Mouse (Mus musculus) stomach, postnatal 0 days (tissue): ENCODE measurements at regions not wholly inside any gene's neighbourhood (a gene's known extent, or its start where the extent isn't known, plus 50 kb on each side); places are given as distances from the start of the nearest gene placed in this dataset.

Experiments
- ATAC-seq: fragments of 200-750 bp; cut with Nextera tagmentation; 2 replicates; pipeline ENCODE4 v1.8.0; 2017; ENCODE audit not compliant: low FRiP score, low TSS enrichment
- DNase-seq: peaks from one replicate; pipeline ENCODE4 v3.0.0-alpha.2; 2016; ENCODE audit warnings: low spot score
- H3K27ac ChIP-seq: fragments of 300-500 bp; sonication (generic); replicated peaks from 2 replicates; pipeline ENCODE4 v1.5.1; 2014; ENCODE audit warnings: mild to moderate bottlenecking, control low read depth
- H3K27me3 ChIP-seq: fragments of 300-500 bp; sonication (generic); 2 replicates; pipeline ENCODE4 v1.6.1; 2014; ENCODE audit warnings: low read length; ENCODE audit not compliant: control insufficient read depth, insufficient read depth
- H3K36me3 ChIP-seq: fragments of 300-500 bp; sonication (generic); 2 replicates; pipeline ENCODE4 v1.6.1; 2014; ENCODE audit warnings: low read length, mixed read lengths; ENCODE audit not compliant: control insufficient read depth, insufficient read depth
- H3K4me1 ChIP-seq: fragments of 300-500 bp; sonication (generic); replicated peaks from 2 replicates; pipeline ENCODE4 v1.6.1; 2014; ENCODE audit warnings: antibody characterized with exemption; ENCODE audit not compliant: control insufficient read depth, insufficient read depth
- H3K4me2 ChIP-seq: fragments of 300-500 bp; sonication (generic); replicated peaks from 2 replicates; pipeline ENCODE4 v1.6.1; 2014; ENCODE audit warnings: low read depth, mild to moderate bottlenecking, control low read depth, moderate library complexity
- H3K4me3 ChIP-seq: fragments of 300-500 bp; sonication (generic); 2 replicates; pipeline ENCODE4 v1.5.1; 2014; ENCODE audit warnings: low read depth, low read length, control low read depth
- H3K9ac ChIP-seq: fragments of 300-500 bp; sonication (generic); 2 replicates; pipeline ENCODE4 v1.6.1; 2014; ENCODE audit warnings: mild to moderate bottlenecking, low read length, control low read depth, mixed read lengths
- H3K9me3 ChIP-seq: fragments of 300-500 bp; sonication (generic); 2 replicates; pipeline ENCODE4 v1.6.1; 2016; ENCODE audit warnings: low read length; ENCODE audit not compliant: control insufficient read depth
- CTCF ChIP-seq: IDR thresholded peaks from 2 replicates; pipeline ENCODE4 v1.5.1; 2016; ENCODE audit warnings: antibody characterized with exemption, low read depth, mild to moderate bottlenecking, moderate library complexity
- EP300 ChIP-seq: optimal IDR thresholded peaks from 2 replicates; pipeline ENCODE3; 2016; ENCODE audit warnings: antibody characterized with exemption
- WGBS: fragments of 180-500 bp; shearing (Covaris S2); extraction: QIAGEN DNeasy Blood & Tissue Kit; methylation state at CpG from one replicate; pipeline ENCODE4 v1.1.7; 2014; 5-methylcytosine and 5-hydroxymethylcytosine counted together

DNA sequence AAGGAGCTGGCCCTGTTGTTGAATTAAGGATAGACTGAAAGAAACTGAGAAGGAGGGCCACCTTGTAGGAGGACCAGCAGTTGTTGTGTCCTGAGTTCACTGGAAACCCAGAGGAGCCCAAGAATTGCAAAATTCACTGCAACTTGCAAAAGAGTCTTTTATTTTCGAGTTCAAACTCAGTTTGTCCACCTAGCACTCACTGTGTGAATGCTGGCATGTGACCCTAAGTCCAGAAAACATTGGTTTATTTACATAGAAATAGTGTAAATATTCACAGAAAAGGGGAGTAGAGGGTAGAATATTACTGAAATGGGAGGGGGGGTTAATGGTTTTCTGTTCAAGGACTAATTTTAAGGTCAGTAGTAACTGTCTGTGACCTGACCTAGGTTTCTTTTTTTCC, 394.7 kb downstream of the 4933405O20Rik start:
- Histone ChIP-seq H3K27ac (no peak overlapping the region), H3K9ac (no peak overlapping the region), H3K4me1 (no peaks in the 10 kb centered on the region), H3K4me3 (no peak overlapping the region), H3K27me3 (no peaks in the 10 kb centered on the region), H3K9me3 (no peaks in the 10 kb centered on the region), H3K36me3 (no peaks in the 10 kb centered on the region), H3K4me2 (no peak overlapping the region)
- ATAC-seq, result no peak
- WGBS, result 35% methylated on average over 1 of the region's 1 CpGs
- no peak for DNase-seq
- TF ChIP-seq EP300 (no peak), CTCF (no peak)

DNA sequence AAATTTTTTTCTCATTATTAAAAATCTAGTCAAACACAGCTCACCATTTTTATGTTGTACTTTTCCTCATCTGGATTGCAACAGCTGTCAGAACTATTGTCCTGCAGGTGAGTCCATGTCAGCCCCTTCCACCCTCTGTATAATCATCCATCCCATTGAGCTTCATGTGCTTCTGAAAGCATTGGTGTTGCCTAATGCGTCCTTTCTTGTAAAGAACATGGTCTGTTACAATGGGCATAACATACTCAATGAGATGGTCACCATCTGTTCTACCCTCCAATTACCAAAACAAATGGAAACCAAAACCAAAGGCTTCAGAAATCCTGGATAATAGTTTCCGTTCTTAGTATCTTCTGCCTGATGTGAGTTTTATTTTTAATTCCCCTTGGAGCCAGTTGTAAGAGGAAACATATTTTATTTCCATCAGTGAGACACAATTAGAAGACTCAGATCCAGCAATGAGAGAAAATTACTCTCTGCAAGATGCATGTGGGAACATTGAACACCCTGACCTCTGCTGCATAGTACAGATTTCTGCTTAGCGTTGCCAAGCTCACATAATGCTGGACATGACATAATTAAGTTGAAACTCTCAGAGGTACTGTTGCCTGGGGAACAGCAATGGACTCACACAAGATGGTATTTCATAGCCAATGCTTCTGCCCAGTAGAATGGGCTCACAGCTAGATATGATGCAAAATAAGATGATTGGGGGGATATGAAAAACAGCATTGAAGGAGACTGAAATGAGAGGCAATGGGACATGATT, 443.1 kb downstream of the 4933405O20Rik start:
- DNase-seq (no peak), ATAC-seq (no peak)
- Histone ChIP-seq H3K4me3 (no peak overlapping the region), H3K4me2 (no peak overlapping the region), H3K9me3 (no peaks in the 10 kb centered on the region), H3K36me3 (no peaks in the 10 kb centered on the region), H3K9ac (no peak overlapping the region), H3K4me1 (no peaks in the 10 kb centered on the region), H3K27me3 (no peaks in the 10 kb centered on the region), H3K27ac (no peak overlapping the region)
- TF ChIP-seq EP300 (no peak), CTCF (no peak)
- WGBS, result 72% methylated on average over 3 of the region's 3 CpGs

DNA sequence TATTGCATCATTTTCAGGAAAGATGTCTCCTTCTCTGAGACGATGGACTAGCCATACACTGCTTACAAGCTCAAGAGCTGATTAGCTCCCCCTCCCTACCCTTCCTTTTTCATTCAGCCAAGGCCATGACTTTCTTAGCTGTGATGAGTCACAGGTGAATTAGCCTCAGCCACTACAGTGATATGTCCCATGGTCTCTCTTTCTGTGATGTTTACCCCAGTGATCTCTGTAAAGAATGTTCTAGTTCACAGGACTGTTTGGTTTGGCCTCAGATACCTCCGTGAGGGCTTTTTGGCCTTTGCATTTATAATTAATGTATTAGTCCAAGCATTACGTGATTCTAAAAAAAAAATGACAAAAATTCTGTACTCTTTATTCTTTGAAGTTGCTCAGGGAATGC, 452.5 kb downstream of the 4933405O20Rik start:
- ATAC-seq (no peak), DNase-seq (no peak)
- TF ChIP-seq CTCF, result no peak
- TF ChIP-seq EP300, result no peak
- H3K27ac ChIP-seq, result no peak overlapping the region
- no peaks in the 10 kb centered on the region for H3K27me3 ChIP-seq
- no peaks in the 10 kb centered on the region for H3K4me1 ChIP-seq
- no peaks in the 10 kb centered on the region for H3K36me3 ChIP-seq
- H3K9me3 ChIP-seq, result no peaks in the 10 kb centered on the region
- WGBS, result 62% methylated on average over 3 of the region's 3 CpGs
- no peak overlapping the region for H3K4me3 ChIP-seq
- H3K4me2 ChIP-seq, result no peak overlapping the region
- no peak overlapping the region for H3K9ac ChIP-seq

DNA sequence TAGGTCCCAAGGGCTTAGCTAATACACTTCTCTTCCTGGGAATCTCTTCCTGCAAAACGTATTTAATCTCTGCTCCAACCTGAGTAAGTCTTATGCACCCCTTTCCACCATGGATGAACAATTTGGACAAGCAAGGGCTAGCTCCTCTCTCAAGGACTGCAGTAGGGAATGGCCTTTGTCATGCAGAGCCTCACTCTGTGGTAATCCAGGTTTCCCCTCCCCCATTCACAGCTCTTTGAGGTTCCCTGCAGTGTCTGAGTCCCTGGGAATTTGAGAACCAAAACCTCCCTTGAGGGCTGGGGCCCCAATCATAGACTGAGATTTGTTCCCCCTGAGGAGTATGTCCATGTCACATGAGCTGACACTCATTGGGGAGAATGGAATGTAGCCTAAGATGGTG, 442.5 kb upstream of the Ano5 start:
- H3K4me3 ChIP-seq, result no peak overlapping the region
- no peak overlapping the region for H3K27ac ChIP-seq
- H3K4me1 ChIP-seq, result no peaks in the 10 kb centered on the region
- no peak overlapping the region for H3K9ac ChIP-seq
- no peaks in the 10 kb centered on the region for H3K27me3 ChIP-seq
- 41% methylated on average over 1 of the region's 1 CpGs for WGBS
- H3K36me3 ChIP-seq, result no peaks in the 10 kb centered on the region
- DNase-seq (no peak), ATAC-seq (no peak)
- H3K4me2 ChIP-seq, result no peak overlapping the region
- no peaks in the 10 kb centered on the region for H3K9me3 ChIP-seq
- no peak for TF ChIP-seq CTCF
- no peak for TF ChIP-seq EP300

DNA sequence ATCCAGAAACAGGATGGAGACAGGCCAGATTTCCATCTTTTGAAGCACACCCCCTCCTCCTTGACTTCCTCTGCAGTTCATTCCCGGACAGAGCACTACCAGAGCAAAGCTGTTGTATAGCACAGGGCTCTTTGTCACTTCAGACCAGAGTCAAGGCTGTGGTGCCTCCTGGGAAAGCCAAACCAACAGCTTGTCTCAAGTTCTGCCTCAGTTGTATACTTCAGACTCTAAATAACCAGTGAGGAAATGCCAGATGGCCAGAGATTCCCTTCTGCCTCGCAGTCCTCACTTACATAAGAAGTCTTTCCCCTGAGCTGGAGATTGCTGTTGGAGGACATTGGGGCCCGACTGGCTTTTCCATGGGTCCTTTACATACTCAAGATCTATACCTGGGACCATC, 417.1 kb upstream of the Ano5 start:
- no peak for ATAC-seq
- H3K9me3 ChIP-seq, result no peaks in the 10 kb centered on the region

DNA sequence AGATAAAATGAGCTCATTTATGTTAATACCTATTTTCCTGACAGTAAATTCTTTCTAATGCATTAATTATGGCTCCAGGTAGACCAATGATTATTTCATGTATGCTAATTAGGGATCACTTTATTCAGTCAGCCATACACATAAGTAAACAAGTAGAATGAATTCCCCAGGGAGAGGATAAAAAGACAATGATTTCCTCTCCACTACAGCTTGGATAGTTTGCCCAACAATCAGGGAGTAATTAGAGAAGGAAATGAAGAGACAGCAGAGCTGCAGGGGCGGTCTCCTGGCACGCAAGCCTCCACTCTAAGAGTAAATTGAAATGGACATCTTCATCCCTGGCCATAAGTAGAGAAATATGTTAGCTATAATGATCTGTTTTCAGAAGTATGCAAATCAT, 409.7 kb upstream of the Ano5 start:
- ATAC-seq, result no peak
- H3K27ac ChIP-seq, result no peak overlapping the region
- 87% methylated on average over 2 of the region's 2 CpGs for WGBS

More for the DNA sequence above, 417.1 kb upstream of the Ano5 start:
- TF ChIP-seq CTCF (no peak), EP300 (no peak)
- Histone ChIP-seq H3K4me2 (no peak overlapping the region), H3K27me3 (no peaks in the 10 kb centered on the region), H3K9ac (no peak overlapping the region), H3K27ac (no peak overlapping the region), H3K4me3 (no peak overlapping the region), H3K36me3 (no peaks in the 10 kb centered on the region), H3K4me1 (no peaks in the 10 kb centered on the region)
- 70% methylated on average over 3 of the region's 3 CpGs for WGBS
- DNase-seq, result no peak

More for the DNA sequence above, 409.7 kb upstream of the Ano5 start:
- Histone ChIP-seq H3K4me2 (no peak overlapping the region), H3K27me3 (no peaks in the 10 kb centered on the region), H3K9me3 (no peaks in the 10 kb centered on the region), H3K9ac (no peak overlapping the region), H3K4me1 (no peaks in the 10 kb centered on the region), H3K36me3 (no peaks in the 10 kb centered on the region), H3K4me3 (no peak overlapping the region)
- no peak for DNase-seq
- TF ChIP-seq EP300 (no peak), CTCF (no peak)
